Mouse (Mus musculus): ENCODE data around the gene Flywch2. TPM values are rescaled to one million over a fixed set of nuclear protein-coding genes. Genes with fewer than 3 reads are reported as not detected.

Gene Flywch2
- polyA plus RNA-seq, 3 experiments from 2014 or later = 1.3 to 3.1 (median 2.3) TPM

- peak; percentile 80 for ATAC-seq
These were observed 37.1 kb downstream of the Flywch2 start for GRCm38 (mm10) chr17:23748631-23749391.

- no peak for ATAC-seq
These were observed 37.9 kb downstream of the Flywch2 start for GRCm38 (mm10) chr17:23748026-23748425.

- no peak for ATAC-seq
These were observed 38.4 kb downstream of the Flywch2 start for GRCm38 (mm10) chr17:23747471-23747870.

DNA sequence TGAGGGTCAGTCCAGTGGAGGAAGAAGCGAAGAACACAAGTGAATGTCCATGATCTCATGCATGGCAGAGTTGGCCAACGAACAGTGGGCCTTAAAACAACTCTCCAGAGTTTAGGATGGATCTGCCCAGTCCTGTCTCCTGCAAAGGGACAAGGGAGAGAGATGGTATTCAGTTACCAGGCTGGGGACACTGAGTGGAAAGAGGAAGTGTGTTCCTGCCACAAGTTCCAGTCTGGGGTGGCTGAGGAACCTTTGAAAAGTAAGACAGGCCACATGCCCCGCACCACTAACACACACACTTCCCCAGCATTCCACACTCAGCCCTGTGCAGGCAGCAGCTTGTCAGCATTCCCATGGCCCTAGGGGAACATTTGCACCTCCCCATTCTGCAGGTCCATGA is 39.1 kb downstream of the Flywch2 start:
- ATAC-seq = no peak

GRCm38 (mm10) chr17:23746311-23746710 is 39.6 kb downstream of the Flywch2 start:
- peak; percentile 25 for ATAC-seq

GRCm38 (mm10) chr17:23745301-23746251 is 40.3 kb downstream of the Flywch2 start, which contains the start of gene Kremen2:
TSS of gene Kremen2 (minus strand) at chr17:23745833.
- no peak for ATAC-seq

DNA sequence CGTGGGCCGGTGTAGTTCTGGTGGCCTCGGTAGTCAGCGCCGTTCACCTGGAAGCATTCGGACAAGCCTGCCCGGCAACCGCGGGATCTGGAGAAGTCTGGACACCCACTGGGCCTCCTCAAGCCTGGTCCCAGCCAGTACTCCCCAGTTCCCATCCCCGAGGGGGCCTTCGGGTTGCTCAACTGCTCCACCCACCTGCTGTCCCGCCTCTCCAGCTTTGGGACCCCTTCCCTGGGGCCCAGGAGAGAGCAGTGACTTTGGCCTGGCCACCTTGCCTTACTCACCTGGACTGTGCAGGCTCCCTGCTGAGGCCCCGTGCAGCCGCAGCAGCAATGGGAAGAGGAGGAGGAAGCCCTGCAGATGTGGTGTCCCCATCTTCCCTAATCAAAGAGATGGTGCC is 41.2 kb downstream of the Flywch2 start:
- ATAC-seq = no peak

- no peak for ATAC-seq
These were observed 41.8 kb downstream of the Flywch2 start for GRCm38 (mm10) chr17:23744076-23744475.

GRCm38 (mm10) chr17:23742941-23743340 is 42.9 kb downstream of the Flywch2 start:
- ATAC-seq = no peak

DNA sequence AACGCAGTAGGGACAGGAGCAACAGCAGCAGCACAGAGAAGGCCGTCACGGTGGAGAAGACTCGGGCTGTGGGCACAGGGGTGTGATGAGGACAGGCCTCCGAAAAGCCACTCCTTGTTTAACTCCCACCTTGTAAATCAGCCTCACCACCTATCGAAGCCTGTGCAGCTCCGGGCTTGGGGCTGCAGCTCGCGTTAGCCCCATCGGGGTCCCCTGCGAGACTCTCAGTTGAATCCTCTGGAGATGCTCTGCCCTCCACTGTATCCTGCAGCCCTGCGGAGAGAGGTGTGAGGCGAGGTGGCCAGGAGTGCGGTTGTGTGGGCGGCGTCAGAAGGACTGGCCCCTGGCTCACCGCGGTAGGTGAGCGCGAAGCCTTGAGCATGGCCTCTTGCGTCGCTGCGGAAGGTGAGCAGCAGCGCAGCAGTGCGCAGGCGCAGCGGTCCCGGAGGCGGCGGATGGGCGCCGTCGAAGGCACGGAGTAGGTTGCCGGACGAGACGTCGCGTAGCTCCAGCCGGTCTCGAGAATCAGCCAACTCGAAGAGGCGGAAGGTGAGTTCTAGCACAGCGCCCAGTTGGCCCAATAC is 43.6 kb downstream of the Flywch2 start:
- ATAC-seq = peak; percentile 25

GRCm38 (mm10) chr17:23741359-23742209 is 44.3 kb downstream of the Flywch2 start:
- ATAC-seq = no peak

DNA sequence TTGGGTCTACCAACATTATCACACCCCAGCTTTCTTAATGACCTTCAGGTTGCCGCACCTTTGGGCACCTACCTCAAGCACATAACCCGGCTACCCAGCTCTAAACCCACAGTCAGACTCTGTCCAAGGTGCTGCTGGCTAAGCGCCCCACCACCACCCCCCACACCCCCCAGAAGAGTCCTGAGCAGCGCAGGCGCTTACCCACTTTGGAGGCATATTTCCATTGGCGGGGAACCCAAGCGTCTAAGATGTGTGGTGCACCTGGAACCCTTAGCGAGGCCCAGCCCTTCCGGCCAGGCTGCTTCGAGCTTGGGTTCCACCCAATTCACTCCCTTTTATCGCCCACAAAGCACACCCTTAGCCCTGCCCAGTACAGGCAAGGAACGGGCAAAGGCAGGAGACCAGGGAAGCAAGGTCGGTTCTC is 45.3 kb downstream of the Flywch2 start, which contains the start of gene Paqr4:
Gene Paqr4, minus strand, starts transcription at position 270 of the 424 bp plus-strand sequence.
- peak; percentile 26 for ATAC-seq

GRCm38 (mm10) chr17:23740136-23740584 is 45.7 kb downstream of the Flywch2 start:
- peak; percentile 81 for ATAC-seq

GRCm38 (mm10) chr17:23739202-23740135 is 46.4 kb downstream of the Flywch2 start:
- ATAC-seq = peak; percentile 26

GRCm38 (mm10) chr17:23738836-23739201 is 47.1 kb downstream of the Flywch2 start:
- ATAC-seq = no peak

- no peak for ATAC-seq
These were observed 48.1 kb downstream of the Flywch2 start for GRCm38 (mm10) chr17:23737493-23738445.

- no peak for ATAC-seq
These were observed 51.5 kb downstream of the Flywch2 start for GRCm38 (mm10) chr17:23734341-23734740.

DNA sequence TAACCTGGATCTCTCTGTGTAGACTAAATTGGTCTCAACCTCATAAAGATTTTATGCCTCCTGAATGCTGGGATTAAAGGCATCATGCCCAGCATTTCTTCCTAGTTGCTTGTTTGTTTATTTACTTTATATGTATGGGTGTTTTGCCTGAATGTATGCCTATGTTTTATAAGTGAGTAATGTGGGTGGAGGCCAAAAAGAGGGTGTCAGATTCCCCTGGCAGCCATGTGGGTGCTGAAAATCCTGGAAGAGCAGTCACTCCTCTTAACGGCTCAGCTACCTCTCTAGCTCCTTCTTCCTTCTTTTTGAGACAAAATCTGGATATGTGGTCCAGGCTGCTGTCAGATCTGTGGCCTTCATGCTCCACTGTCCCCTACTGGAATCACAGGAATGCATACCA is 55.4 kb downstream of the Flywch2 start:
- ATAC-seq = no peak

Measured in inflammation-experienced regulatory T-cells, adult 6 months (primary cell).